In genomic region chr12:4914441-4914840, GRCm38 (mm10) we compare ENCODE assay signal across 22 mouse cellular contexts. TPM values are rescaled to one million over a fixed set of nuclear protein-coding genes. Genes with fewer than 3 reads are reported as not detected.
A peak's percentile ranks its signal among the peaks of the same experiment; 100 is the strongest.
DNase-seq lines count a peak whose midpoint lies in the region; TF ChIP-seq lines count a peak whose summit lies in the region.
"Had no signal": no experiment of that assay in that cellular context is flagged by ENCODE, and none has a peak within 500 bp of the region (broad histone marks: within the 10 kb centered on the region; RNA-seq: fewer than 3 reads in every experiment).

No protein-coding gene starts in this region.

- H3K4me1 ChIP-seq in small intestine, adult 2 months (ENCODE audit: control insufficient read depth, insufficient read depth, insufficient read length, low read length) = peaks cover 10% of the 10 kb centered on the region; the same call in 1 of the 2 replicates
- H3K4me1 ChIP-seq in thymus, adult 2 months (replicated peaks; ENCODE audit: control insufficient read depth, insufficient read depth, low read length) = peaks cover under 1% of the 10 kb centered on the region; the same call in 1 of the 2 replicates

- H3K4me3 ChIP-seq in small intestine, adult 2 months (ENCODE audit: low read depth, low read length) = no peak overlapping the region
- no peak overlapping the region for H3K4me3 ChIP-seq in thymus, adult 2 months (ENCODE audit: control insufficient read depth, insufficient read depth, low read length)
- H3K4me3 ChIP-seq: embryonic facial prominence, embryonic 13.5 days; embryonic facial prominence, embryonic 15.5 days; erythroblast, embryonic 14.5 days; forebrain, embryonic 10.5 days; forebrain, embryonic 12.5 days had no signal

- no peak for TF ChIP-seq CTCF in small intestine, adult 2 months (IDR thresholded peaks at IDR 0.05; ENCODE audit: extremely low read depth, insufficient read length, insufficient replicate concordance, low read depth, low read length)
- no peak for TF ChIP-seq CTCF in thymus, adult 2 months (IDR thresholded peaks at IDR 0.05; ENCODE audit: borderline replicate concordance, control insufficient read depth, extremely low read depth, insufficient read depth, low read length, poor library complexity)

- H3K36me3 ChIP-seq in small intestine, adult 2 months (ENCODE audit: control insufficient read depth, insufficient read depth, low read length) = no peaks in the 10 kb centered on the region
- no peaks in the 10 kb centered on the region for H3K36me3 ChIP-seq in thymus, adult 2 months (ENCODE audit: control insufficient read depth, insufficient read depth, low read length)
- H3K36me3 ChIP-seq: embryonic facial prominence, embryonic 13.5 days; embryonic facial prominence, embryonic 15.5 days; forebrain, embryonic 10.5 days; forebrain, embryonic 12.5 days; G1E had no signal

- no peaks in the 10 kb centered on the region for H3K27me3 ChIP-seq in small intestine, adult 2 months (ENCODE audit: control insufficient read depth, insufficient read depth, low read length)
- H3K27me3 ChIP-seq in thymus, adult 2 months (ENCODE audit: control insufficient read depth, insufficient read depth, low read length) = no peaks in the 10 kb centered on the region
- H3K27me3 ChIP-seq: embryonic facial prominence, embryonic 13.5 days; embryonic facial prominence, embryonic 15.5 days; forebrain, embryonic 12.5 days; Patski had no signal

- TF ChIP-seq POLR2A in small intestine, adult 2 months (IDR thresholded peaks at IDR 0.05; ENCODE audit: low read depth, low read length) = no peak
- TF ChIP-seq POLR2A in thymus, adult 2 months (IDR thresholded peaks at IDR 0.05; ENCODE audit: control insufficient read depth, extremely low read depth, insufficient read depth, low read length, poor library complexity) = no peak

- peak overlapping the region; percentile 73; the same call in 1 of the 2 replicates for H3K27ac ChIP-seq in small intestine, adult 2 months (ENCODE audit: insufficient read depth, low read depth, low read length)
- H3K27ac ChIP-seq in thymus, adult 2 months (ENCODE audit: control insufficient read depth, insufficient read depth, low read length) = no peak overlapping the region
- H3K27ac ChIP-seq: embryonic facial prominence, embryonic 13.5 days; embryonic facial prominence, embryonic 15.5 days; forebrain, embryonic 10.5 days; forebrain, embryonic 12.5 days had no signal

- 62% methylated on average over 3 of the region's 3 CpGs for WGBS in small intestine, adult 2 months
- 94% methylated on average over 3 of the region's 3 CpGs for WGBS in thymus, adult 2 months

- peak; percentile 79 for DNase-seq in ES-CJ7 (ENCODE audit: low read depth, low spot score)
- DNase-seq in R1 (ENCODE audit: low read depth, low spot score) = peak; percentile 85
- DNase-seq in cerebellum, postnatal 36 days = no peak
- DNase-seq in thymus, adult 2 months = no peak
- no peak for DNase-seq in right cerebral cortex, postnatal 25 days
- DNase-seq: adrenal gland, adult 8-10 months; adrenal gland, postnatal 14 days; adrenal gland, postnatal 36 days; cerebellum, adult 11-12 months; cerebellum, adult 2 months; cerebellum, adult 9-10 months; cerebellum, postnatal 10 days; cerebellum, postnatal 25 days; embryo, embryonic 11 days had no signal

RNA-seq across cellular contexts. Expression of gene Atad2b, which starts 2.7 kb away (rescaled TPM):
- polyA plus RNA-seq in small intestine, adult 2 months (2012; rRNA removed) = 4.7 and 19.7 TPM in 2 replicates
- polyA plus RNA-seq in thymus, adult 2 months (2012; rRNA removed) = 25.5 and 50.2 TPM in 2 replicates

RNA-seq across cellular contexts. Expression of gene Ubxn2a, which starts 6.9 kb away (rescaled TPM):
- polyA plus RNA-seq in small intestine, adult 2 months (2012; rRNA removed) = 3.4 and 12.2 TPM in 2 replicates
- polyA plus RNA-seq in thymus, adult 2 months (2012; rRNA removed) = 3.3 and 5.9 TPM in 2 replicates

RNA-seq across cellular contexts. Expression of gene Mfsd2b, which starts 40.3 kb away (rescaled TPM):
- 1.7 and 6.1 TPM in 2 replicates for polyA plus RNA-seq in small intestine, adult 2 months (2012; rRNA removed)
- 2.3 and 2.7 TPM in 2 replicates for polyA plus RNA-seq in thymus, adult 2 months (2012; rRNA removed)

Comparison
In these comparisons a context has a peak if more than half of its experiments do, and no peak if none do; other contexts are left out.
1. DNase-seq: peak in ES-CJ7 (single experiment) and R1 (single experiment); none in cerebellum, postnatal 36 days (0 of 2), thymus, adult 2 months (single experiment) and right cerebral cortex, postnatal 25 days (single experiment).